Mouse (Mus musculus) inflammation-experienced regulatory T-cells, adult 6 months (primary cell): ENCODE measurements around the gene Mast4. TPM values are rescaled to one million over a fixed set of nuclear protein-coding genes. Genes with fewer than 3 reads are reported as not detected.

ENCODE experiments used
- ATAC-seq: one replicate; pipeline ENCODE4 v1.8.0; 2017
- polyA plus RNA-seq, 3 experiments: library from polyadenylated mRNA; unstranded; fragments of 100-300 nt; shearing (Covaris generic); gene quantifications; one replicate each; pipeline ENCODE4 v1.2.1; 2017

Mast4 gene
- polyA plus RNA-seq, 3 experiments from 2014 or later, result 9.4 to 30.8 (median 16.1) TPM

DNA sequence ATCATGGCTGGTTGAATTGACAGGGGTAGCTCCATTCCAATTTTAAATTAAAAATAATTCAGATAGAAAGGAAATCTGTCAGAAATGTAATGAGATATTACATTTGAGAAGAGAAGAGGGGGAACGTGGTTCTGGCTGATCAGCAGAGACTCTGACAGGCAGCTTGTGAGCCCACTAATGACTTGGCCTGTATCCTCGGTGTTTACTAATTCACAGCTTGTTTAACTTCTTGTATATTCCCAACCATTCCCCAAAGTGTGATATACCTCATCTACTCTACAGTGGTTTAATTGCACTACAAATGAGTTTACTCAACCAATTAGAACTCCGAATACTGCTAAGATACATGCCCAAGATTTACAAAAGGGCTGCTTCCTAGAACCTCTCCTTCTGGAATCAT is 555.0 kb downstream of the Mast4 start:
- no peak for ATAC-seq

DNA sequence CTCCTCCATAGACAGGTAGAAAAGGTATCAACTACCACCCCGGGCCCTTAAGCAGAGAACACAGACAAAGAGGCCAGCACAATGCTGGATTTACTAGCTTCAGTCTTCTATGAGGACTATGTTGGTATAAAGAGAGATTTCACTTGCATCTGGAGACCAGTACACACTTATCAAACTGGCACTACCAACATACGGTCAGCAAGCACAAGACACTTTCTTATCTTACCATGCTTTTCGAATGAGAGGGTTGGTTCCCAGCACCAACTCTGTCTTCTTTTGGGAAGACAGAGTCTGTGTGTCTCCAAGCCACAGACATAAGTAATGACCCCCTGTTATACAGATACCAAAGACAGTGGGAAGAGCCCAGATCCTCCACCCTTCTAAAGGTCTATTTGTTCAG is 555.4 kb downstream of the Mast4 start:
- no peak for ATAC-seq

DNA sequence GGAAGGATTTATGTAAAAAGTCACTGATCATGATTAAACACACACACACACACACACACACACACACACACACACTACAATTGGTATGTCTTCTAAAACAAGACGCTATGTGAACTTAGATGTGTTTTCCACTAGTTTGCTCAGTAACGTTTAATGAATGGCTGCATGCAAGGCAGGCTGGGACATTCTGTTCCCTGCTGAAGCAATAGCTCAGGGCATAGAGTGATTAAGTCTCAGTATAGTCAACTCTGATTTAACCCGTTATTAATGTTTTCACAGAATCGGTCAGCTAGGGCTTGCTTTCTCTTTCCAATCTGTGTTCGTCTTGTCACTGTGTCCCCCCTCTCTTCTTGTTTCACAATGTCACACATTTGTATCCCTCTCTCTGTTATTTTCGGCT is 558.8 kb downstream of the Mast4 start:
- ATAC-seq, result no peak

DNA sequence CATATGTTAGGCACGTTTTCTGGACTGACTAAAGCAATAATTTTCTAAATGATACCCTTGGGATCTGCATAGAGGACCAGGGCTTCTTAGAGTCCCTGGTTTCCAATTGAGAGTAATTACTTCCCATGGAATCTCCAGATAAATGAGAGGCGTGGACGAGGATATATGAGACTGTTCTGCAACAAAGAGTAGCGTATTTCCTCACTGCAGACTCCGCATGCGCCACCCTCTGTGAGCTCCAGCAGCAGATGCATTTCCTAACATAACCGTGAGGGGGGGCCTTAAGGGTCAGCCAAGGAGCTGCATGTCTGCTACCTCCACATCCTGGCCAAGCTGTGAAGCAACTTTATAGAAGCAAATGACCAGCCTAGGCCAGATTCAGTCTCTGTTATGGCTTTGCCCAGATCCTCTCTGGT is 559.5 kb downstream of the Mast4 start:
- no peak for ATAC-seq

DNA sequence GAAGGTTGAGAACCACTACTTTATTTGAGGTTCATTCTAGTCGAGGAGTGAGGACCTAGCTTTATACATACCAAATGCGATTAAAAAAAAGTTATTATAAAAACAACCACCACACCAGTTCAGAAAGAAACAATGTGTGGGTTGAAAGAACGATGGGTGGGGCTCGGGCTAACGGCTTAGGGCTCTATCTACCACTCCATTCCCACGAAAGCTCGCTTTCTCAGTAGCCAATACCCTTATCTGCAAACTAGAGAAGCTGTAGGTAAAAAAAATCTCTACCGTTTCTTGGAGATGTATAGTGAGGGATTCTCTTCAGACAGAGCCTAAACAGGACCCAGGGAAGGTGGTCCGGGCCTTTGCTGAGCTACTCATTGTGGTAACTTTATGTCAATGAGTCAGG is 561.1 kb downstream of the Mast4 start:
- no peak for ATAC-seq

DNA sequence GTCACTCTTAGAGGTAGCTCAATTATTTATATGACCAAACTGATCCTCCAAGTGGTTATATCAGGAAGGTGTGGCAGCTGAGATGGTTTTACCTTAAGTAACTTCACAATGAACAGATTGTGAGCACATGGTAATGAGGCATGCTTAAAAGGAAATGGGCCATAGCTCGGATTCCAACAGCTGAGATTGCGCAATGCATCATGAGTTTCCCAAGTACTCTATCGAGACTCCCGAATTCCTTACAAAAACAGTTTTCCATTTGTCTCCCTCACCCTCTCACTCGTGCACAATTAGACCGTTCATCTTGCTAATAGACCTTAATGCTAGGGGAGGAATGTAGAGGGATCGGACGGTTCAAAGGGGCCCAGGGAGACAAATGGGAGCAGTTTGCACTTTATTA is 564.1 kb downstream of the Mast4 start:
- ATAC-seq, result no peak

DNA sequence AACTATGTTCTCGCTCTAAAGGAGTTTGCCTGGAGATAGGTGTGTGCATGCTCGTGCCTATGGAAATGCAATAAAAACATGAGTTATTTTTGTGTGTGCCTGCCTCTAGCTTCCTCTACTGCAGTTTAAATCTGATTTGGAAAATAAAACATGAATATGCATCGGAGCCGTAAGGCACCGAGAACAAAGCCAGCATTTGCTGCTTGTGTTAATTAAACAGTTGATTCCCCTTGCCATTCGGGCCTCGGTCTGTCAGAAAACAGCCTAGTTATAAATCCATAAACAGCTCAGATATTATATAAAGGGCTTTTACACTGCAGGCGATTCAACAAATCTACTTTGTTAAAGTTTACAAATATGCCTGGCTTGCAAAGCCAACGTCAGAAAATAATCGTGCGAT is 565.8 kb downstream of the Mast4 start:
- ATAC-seq, result no peak

DNA sequence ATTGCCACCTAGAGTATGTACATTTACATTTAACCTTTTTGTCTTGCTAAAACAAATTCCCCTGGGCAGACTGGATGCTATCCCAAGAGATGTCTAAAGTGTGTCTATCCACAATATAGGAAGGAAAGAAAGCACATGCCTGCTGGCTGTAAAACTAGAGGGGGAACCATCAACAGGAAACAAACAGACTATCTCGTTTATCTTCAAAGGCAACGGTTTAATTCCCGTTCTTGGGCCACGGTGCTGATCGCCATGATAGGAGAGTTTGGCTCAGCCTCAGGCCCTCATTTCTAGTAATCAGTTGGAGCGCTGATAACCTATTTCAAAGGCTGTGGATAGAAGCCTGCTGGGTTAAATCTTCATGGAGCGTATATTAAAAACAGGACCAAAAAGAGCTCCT is 567.2 kb downstream of the Mast4 start:
- no peak for ATAC-seq

DNA sequence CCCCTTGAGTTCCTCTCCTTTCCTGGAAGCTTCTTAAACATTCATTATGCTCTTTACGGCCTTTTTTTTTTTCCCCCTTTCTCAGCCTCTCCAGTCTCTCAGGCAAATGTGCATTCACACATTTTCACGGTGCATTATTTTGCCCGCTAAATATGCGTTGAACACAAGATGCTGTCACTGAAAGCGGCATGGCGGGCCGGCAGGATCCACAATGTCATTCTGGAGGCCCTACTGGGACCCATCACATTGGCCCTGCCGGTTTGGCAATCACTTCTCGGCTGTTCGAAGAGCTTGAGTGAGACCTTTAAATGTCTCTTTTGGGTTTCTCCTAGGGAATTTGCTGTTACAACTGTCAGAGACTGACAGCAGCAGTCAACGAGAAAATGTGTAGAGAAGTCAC is 569.1 kb downstream of the Mast4 start:
- no peak for ATAC-seq

DNA sequence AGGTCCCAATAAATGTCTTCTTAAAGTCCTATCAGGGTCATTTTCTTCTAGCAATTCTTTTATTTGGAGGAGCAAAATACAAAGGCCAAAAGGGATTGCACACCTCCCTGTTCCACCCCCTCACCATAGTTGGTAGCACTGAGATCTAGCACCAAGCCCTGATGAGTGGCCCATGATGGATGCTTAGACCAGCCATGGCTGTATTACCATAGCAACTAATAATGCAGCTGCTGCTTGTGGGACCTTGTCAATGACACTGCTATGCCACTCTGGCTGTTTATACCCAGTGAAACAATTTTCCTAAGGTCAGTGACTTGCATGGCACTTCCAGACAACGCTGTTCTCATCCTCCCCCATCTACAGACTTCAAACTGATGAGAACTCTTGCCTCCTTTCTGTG is 570.1 kb downstream of the Mast4 start:
- ATAC-seq, result no peak

DNA sequence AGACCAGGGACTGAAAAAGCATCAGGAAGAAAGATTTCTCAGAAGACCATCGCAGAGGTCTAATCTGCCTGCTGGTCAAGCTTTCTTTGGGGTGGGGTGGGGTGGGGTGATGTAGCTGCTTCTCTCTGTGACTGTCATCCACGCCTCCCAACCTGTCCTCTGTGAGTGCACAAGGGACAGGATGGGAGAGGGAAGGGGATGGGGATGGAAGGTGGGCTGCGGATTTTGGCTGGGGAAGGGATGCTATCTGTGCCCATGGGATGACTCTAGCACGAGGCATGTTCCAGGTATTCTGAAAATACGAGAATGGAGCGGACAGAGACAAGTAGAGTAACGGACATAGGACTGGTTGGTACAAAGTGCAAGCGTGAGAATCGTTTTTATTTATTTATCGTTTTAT is 572.1 kb downstream of the Mast4 start:
- no peak for ATAC-seq

DNA sequence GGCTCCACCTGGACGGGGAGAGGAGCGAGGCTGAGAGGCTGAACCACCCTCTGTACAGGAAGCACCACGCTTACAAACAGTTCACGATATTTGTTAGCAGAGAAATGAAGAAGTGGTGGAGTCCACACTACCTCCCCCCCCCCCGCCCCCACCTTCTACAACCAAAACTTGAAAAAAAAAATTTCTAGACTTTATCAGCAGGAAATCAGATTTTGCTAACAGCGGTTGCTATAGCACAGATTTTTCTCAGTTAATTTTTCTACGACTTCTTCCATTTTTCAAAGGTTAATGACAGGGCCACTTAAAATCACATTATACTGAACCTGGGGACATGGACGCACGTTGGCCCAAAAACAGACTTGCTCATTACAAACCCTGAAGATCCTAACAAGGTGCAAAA is 572.9 kb downstream of the Mast4 start:
- no peak for ATAC-seq

DNA sequence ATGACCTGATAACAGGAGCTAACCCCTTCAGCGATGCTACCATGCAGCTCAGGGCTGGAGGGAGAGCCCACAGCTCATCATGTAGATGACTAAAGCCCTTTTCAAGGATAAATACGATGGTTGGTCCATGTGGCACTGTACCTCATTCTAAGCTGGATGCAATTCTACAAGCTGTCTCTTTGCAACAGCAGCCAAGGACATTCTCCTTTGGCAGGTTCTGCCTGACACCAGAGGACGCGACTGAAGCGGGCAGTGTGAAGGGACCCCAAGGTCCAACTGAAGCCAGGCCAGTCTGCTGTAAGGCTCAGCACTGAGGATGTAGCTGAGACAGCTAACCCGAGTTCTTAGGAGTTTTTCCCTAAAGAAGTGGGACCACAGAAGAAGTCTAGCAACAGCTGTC is 576.3 kb downstream of the Mast4 start:
- ATAC-seq, result no peak

DNA sequence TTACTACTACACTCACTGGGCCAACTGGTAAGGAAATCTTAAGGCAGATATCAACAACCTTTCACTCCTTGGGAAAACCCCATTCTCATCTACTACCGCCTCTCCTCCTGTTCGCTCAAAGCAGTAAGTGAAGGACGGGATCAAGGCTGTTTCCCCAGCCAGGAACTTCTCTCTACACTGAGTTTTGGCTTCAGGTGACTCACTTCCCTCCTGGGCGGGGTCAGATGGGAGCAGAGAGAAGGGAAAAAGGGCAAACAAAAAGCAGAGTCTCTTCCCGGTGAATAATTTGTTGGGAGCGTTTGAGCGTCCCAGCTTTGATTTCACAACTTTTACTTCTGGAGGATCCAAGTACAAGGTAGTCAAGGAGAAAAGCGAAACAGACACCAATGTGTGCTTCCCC is 578.2 kb downstream of the Mast4 start:
- ATAC-seq, result no peak

DNA sequence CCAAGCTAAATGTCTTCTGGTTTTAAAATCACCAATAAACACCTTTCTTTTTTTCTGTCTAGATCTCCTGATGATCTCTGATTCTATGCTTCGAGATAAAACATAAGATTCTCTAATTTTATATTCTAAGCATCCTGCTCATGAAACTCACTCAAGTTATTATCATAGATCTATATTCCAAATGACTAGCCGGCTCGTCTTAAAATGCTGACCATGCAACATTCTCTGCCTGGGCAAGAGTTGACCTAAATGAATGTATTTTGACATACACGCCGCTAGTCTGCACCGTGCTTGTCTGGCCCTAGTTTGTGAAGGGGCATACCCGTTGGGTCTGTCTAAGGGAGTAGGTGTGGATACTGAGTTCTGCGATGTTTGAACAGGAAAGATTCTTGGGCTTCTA is 579.2 kb downstream of the Mast4 start:
- no peak for ATAC-seq

DNA sequence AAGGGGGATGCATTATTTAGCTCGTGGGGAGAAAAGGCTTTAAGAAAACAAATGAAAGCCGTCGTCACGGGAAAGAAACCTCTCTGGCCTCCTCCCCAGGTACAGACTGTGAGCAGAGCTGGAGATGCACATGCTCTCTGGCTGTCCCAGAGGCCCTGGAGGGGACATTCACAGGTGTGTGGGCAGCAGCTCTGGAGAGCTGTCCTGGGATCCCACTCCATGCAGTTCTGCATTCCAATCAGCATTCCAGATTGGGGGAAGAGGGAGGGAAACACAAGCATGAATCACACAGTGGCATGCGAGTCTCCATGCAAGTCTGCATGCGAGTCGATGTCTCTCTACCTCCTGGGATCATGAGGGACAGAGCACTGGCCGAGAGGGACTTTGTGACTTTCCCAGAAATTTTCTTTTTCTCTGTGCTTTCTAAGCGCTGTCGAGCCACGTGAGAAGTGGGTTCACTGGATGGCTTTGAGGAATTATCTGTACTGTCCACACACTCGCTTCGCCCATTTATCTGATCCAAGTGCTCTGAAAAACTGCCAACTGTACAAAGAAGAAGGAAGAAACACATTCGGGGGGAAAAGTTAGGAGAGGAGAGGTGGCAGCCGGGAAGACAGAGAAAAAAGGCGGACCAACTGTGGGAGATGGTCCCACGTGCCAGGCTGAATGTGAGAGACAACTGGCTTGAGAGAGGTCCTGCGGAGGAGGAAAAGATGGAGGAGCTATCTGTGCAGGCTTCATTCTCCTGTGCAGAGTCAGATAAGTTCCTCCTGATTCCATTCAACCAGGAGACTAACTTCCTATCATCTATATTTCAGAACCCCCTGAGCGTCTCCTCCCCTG is 580.4 kb downstream of the Mast4 start:
- ATAC-seq, result no peak

DNA sequence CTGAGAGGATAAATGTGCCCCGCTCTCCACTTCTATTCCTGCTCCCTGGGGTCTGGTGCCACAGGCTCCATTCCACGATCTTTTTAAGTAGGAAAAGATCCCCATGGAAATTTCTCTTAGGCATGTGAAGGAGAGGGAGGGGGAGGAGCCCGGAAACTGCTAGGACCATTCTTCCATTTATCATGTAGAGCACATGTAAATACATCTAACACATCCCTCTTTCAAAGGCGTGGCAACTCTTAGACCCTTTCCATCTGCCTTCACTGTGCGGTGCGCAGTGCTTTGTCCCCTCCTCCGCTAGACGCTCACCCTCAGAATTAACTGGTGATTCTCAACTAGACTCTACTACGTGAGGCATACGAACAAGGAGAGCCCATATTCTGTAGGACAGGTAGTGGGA is 584.4 kb downstream of the Mast4 start:
- no peak for ATAC-seq

DNA sequence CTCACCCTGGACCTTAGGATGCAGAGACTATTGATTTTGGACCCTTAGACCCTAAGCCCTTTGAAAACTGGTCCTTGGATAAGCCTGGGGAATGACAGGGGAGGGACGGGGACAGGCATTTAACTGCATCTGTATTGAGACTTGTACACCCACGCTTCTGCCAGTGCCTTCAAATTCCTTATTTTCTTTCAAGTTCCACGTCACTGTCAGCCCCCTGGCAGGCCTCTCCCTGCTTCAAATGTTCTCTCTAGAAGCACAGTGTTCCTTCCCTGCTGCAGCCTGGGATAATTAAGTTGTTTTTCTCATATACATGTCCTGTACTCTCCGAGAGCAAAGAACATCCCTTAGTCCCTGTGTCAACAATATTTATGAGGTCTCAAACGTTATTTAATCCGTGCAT is 585.1 kb downstream of the Mast4 start:
- no peak for ATAC-seq

DNA sequence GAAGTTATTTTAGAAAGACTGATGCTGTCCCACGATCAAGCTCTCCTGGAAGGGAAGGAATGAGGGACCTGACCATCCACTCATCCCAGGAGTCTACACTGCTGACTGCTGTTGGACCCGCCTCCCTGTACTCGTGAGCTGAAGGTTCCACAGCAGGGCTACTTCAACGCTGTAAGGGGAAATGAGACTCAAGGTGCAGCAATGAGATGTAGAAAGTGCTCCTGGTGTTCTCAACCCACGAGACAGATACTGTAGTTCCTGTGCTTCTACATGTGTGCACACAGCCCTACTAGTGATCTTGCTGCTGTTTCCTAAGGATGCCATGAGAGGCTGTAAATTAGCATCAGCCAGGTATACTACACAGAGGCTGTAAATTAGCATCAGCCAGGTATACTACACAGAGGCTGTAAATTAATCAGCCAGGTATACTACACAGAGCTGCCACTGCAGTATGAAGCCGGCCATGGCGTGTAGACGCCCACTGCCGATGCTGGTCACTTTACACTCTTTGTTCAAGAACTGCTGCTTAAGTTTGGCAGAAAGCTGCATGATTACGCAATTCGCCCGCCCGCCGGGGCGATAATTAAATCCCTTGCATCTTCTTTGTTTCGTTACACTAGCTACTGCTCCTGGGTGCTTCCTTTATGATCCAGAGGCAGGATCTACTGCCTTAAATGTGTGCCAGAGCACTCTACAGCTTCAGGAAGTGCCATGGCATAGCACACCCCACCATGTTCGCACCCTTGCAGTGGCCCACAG is 587.3 kb downstream of the Mast4 start:
- ATAC-seq, result no peak

DNA sequence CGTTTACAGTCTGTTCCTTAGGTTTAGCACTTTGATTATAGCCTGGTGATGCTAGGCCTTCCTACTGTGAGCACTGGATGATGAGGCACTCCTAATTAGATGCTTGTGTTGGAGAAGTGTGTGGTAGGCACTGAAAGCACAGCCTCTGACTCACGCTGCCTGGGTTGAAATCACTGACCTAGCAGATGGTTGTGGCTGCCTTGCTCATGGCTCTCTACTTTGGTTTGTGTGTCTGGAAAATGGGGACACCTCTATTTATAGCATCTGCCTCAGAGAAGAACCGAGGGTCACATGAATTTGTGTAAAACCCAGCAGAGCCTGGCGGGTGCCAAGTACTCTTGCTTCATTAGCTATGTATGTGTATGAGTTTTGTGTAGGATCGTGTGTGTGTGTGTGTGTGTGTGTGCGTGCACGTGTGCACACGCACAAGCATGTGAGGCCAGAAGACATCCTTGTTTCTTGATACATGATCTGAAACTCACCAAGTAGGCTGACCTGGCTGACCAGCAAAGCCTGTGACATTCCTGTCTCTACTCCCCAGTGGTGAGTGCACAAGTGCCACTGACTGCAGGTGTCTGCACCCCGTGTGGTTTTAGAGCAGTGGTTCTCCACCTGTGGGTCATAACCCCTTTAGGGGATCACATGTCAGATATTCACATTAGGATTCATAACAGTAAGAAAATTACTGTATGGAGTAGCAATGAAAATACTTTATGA is 588.5 kb downstream of the Mast4 start:
- ATAC-seq, result no peak

DNA sequence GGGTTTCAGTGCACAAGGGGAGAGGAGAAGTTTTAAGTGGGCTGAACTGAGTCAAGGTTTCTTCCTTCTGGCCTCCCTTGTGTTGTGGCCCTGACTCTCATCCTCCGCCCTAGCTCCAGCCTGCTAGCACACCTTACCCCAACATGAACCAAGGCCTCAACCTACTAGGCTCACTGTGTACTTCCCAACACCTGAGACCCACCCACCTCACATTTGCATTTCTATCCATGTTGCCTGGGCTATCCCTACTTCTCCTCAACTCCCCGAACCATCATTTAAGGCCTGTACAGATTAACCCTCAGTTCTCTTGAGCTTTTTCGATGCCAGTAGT is 589.1 kb downstream of the Mast4 start:
- ATAC-seq, result no peak

DNA sequence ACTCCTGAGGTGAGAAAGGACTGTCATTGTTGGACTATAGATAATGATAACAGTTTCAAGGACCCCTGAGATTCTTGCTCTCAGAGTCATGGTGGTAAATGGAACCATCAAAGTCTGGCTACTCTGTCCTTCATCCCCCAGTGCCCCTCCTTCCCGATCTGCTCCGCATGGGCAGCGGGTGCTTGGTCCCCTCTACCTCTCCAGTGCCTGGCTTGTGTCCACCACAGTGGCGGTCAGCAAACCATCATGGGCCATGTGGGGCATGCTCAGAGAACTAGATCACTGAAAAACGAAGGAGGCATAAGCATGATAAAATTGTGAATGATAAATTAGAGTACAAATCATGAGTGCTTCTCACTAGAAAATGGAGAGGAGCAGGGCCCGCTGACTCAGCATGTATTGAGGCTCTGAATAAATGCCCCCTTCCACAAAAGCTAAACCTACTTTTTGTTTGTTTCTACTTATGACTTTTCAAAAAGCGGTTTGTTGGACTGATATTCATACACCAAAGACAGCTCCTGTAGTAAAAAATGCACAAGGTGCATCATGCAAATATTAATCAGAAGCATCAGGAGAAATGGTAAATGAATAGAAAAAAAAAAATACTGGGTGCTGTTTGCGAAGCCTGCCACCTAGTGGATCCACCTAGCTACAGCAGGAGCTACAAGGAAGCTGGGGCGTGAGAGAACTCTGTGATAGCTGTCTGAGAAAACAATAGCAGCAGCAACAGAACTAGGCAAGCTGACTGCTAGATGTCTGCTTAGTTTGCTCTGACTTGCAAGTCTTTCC is 589.6 kb downstream of the Mast4 start:
- ATAC-seq, result peak; percentile 56
